Mouse (Mus musculus): ENCODE measurements around the gene Cse1l.

The Cse1l gene

DNA sequence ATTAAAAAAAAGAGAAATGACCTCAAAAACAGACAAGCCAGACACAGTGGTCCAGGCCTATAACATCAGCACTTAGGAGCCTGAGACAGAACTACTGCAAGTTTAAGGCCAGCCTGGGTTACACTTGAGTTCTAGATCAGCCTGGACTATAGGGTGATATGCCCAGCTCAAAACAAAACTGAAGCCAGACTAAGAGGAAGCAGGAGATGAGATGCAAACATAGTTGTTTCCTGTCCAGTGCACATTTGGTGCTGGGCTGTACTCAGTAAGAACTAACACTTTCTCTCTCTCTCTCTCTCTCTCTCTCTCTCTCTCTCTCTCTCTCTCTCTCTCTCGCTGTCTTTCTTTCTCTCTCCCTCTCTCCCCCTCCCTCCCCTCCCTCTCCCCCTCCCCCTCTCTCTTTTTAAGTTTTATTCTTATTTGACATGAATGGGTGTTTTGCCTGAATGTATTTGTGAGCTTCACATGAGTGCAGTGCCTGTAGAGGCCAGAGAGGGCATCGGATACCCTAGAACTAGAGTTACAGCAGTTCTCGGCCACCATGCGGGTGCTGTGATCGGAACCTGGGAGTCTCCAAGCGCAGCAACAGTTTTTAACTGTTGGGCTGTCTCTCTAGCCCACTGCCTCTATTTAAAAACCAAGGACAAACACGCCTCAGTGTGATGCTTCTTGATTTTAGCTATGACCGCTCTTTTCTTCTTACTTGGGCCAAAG, 4.9 kb upstream of the Cse1l start:
- no peak for DNase-seq (ENCODE audit: low spot score)

DNA sequence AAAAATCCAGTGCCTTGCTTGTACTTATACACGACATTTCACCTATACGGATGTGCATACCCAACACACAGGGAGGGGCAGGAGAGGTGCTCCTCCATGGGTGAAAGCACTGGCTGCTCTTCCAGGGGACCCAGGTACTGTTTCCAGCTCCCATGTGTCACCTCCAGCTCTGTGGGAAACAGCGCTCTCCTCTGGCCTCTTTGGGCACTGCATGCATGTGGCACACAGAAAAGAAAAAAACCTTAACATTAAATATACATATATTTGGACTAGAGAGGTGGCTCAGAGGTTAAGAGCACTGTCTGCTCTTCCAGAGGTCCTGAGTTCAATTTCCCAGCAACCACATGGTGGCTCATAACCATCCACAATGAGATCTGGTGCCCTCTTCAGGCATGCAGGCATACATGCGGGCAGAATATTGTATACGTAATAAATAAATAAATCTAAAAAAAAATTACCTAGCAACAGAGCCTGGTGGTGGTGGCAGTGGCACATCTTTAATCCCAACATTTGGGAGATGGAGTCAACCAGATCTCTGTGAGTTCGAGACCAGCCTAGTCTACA, 2.0 kb upstream of the Cse1l start:
- no peak for DNase-seq (ENCODE audit: low spot score)

DNA sequence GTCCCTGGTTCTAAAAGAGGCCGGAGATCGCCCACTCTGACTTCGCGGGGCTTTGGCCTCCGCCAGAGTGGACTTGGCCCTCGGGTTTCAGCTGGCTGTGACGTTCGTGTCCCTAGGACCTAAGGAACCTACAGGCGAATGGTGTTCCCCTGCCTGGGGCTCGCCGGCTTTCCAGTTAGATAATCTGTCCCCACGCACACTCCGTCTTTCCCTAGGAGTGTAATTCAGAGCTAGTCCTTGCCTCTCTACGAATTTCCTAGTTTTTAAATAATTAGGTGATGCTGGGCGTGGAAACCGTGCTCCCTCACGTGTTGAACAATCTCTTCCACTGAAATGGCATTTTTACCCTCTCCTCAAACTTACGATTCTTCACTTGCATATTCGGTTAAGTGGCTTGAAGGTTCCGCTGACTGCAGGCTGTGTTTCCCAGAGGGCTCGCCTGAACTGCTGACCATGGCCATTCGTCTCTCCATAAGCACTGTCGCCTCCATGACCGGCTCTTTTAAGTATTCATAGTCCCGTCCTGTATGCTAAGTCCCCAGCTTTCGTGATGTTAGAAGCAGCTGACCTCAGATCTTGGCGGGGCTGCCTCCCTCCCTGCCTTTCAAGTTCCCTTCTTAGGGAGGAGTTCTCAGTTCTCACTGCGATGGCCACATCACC, 813 bp downstream of the Cse1l start:
- no peak for DNase-seq (ENCODE audit: low spot score)

DNA sequence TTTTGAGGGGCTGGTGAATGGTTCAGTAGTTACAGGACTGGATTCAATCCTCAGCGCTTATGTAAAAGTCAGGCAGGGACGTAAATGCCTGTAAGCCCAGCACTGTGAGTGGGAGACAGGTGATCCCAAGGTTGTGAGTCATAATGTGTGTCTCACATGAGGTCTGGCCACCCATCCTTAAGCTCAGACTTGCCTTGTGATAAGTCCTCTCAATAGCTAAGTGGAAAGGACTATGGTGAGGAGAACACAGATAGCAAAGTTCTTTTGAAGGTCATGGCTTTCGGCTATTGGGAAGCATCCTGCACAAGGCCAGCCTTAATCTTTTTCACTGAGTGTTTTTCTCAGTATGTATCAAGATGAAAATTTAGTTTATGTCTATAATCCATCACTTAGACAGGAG, 3.9 kb downstream of the Cse1l start:
- no peak for DNase-seq (ENCODE audit: low spot score)

DNA sequence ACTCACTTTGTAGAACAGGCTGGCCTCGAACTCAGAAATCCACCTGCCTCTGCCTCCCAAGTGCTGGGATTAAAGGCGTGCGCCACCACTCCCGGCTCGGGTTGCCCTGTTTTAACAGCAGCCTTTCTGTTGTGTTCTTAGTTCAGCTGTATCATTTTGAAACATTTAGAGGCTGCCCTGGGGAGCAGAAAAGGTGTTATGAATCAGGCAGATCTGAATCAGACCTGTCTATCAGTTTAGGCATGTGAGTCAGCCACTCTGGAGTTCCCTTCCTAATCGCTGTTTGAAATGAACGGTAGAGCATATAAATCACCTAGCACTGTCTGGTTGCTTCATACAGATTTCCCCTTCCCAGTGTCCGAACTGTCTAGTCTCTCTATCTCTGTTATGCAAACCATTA, 4.7 kb downstream of the Cse1l start:
- DNase-seq (ENCODE audit: low spot score), result no peak

DNA sequence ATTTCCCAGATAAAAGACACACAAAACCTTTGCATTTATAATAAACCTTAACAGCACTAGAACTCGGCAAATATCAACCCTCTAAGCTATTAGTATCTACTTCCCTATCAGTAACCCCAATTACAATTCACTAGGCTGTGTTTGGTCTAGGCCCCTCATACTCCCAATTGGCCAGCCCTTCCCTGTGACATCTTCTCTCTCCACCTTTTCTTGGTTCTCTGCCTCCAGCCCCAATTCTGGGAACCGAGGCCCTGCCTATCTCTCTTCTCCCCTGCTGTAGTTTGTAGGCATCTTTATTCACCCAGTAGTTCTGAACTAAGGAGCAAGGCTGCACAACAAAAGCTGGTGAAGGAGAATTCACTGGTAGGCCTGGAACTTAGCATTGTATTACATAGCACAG, 18.1 kb downstream of the Cse1l start:
- DNase-seq (ENCODE audit: low spot score), result no peak

DNA sequence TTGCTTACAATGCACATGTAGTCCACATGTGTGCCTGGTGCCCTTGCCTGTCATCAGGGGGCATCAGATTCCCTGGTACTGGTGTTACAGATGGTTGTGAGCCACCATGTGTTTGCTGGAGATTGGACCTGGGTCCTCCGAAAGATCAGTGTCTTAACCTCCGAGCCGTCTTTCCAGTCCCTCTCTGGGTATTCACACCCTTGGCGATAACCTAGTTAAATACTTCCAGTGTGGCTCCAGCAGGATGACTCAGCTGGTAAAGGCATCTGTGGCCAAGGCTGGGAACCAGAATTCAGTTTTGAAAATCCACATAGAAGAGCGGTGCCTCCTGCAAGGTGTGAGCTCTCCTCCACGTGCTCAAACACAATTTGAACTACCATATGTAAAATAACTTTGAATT, 28.1 kb downstream of the Cse1l start:
- DNase-seq (ENCODE audit: low spot score), result no peak

DNA sequence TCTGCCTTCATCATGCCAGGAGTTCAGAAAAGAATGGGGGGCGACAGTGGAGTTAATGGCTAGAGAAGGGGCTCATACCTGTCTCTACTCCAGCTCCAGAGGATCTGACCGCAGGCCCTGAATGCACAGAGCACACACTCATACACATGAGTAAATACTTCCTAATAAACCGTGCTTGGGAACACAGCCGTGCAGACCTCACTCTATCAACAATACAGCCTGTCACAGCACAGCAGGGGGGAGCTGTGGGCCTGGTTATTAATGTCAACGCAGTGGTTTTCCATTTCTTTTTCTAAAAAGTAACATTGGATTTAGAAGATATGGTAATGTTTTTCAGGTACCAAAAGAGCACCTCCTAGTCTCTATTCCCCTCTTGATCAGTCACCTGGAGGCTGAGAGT, 28.6 kb downstream of the Cse1l start:
- DNase-seq (ENCODE audit: low spot score), result no peak

DNA sequence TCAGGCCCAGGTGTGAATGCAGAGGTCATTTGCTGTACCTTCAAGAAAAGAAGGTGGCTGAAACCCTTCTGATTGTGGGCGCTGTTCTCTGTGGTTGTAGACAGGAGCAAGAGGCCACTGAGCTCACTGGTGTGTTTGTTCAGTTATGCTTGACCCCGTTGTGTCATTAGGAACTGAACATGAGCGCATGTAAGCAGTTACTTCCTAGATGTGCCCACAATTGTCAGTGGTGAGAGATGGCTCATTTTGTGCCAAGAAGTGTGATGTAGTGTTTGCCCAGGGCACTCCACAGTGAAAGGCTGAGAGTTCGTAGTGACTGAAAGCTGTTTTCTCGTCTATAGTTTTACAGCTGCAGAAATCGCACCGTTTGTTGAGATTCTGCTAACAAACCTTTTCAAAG, 29.7 kb downstream of the Cse1l start:
- no peak for DNase-seq (ENCODE audit: low spot score)

DNA sequence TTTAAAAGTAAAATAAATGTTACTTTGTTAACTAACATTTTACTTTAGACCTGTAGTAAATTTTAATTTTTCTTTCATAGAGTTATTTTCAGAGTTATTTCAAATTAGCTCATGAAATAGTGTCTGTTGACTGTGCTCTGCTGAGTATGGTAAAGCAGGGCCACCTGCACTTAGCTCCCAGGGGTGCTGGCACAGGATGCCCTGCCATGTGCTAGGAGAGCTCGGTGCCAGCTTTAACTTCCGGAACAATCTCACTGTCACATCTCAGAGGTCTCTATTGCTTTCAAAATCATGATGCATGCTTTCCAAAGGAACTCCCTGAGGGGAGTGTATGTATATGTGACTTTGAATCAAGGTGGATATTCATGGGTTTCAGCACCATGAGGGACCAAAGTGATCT, 30.3 kb downstream of the Cse1l start:
- no peak for DNase-seq (ENCODE audit: low spot score)

DNA sequence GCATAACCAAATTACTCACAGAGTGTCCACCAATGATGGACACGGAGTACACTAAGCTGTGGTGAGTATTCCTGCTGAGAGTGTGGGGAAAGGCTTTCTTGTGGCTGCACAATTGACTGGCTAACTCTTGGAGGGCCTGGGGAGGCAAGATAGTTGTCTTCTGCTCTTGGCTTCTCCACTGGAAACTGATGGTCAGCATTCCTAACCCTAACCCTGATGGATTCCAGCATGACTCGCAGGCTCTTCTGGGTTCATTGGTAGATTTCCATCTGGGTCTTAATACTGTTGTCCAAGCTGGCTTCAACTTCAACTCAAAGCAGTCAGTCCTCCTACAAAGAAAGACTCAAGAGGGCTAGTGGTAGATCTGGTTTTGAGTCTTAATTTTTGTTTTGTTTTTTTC, 37.3 kb downstream of the Cse1l start:
- no peak for DNase-seq (ENCODE audit: low spot score)

DNA sequence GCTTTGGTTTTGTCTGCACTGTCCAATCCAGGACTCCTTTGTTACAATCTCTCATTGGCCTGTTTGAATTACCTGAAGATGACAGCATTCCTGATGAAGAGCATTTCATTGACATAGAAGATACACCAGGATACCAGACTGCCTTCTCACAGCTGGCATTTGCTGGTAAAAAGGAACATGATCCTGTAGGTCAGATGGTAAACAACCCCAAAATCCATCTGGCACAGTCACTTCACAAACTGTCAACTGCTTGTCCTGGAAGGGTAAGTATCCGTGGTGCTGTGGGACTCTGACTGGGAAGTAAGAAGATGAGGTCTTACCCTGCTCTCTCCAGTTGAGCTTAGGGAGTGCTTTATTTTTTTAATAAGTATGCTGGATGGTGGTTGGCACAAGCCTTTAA, 38.5 kb downstream of the Cse1l start:
- no peak for DNase-seq (ENCODE audit: low spot score)

DNA sequence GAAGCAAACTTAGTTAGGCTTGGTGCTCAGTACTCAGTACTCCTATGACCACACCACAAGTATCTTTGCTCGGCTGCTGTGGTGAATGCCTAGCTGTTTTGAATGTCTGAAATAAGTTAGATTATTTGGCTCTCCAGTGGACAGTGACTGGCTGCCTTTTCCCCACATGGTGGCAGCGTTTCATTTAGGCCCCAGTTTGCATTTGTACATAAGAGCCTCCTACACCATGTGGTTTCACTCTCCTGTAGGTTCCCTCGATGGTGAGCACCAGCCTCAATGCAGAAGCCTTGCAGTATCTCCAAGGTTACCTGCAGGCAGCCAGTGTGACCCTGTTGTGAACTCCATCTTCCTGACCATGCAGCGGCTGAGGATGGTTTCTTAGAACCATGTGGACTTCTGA, 39.6 kb downstream of the Cse1l start:
- peak; percentile 32 for DNase-seq (ENCODE audit: low spot score)

DNA sequence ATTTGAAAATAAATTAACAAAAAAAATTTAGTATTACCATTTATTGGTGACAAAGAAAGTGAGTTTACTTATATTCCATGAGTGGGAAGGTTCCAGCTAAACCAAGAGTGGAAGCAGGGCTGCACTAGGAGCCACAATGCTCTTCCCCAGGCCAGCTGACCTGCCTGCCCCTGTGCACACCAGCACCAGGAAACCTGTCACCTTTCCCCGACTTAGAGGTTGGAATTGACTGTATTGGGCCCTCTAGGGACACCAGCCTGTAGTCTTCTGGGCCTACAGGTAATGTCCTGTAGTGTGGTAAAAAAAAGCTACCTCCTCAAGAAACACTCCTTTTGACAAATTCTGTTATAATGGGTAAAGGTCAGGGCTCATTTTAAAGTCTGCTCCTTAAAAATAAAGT, 42.4 kb downstream of the Cse1l start:
- no peak for DNase-seq (ENCODE audit: low spot score)

DNA sequence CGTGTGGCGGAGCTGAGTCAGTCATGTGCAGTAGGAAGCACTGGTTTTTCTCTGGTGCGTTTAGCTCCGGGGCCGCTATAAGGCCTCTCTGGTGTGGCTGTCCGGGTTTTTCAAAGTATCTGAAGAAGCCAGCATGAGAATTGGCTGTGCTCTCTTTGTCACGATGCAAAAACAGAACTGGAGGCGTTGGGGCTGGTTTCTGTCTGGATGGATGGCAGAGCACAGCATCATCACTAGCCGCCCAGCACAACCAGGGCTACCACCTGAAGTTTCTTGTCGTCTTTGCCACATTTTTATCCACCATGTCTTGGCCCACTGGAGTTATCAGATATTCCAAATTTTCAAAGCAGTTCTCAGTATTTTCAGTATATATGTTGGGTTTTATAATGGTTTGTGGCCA, 43.1 kb downstream of the Cse1l start:
- no peak for DNase-seq (ENCODE audit: low spot score)

DNA sequence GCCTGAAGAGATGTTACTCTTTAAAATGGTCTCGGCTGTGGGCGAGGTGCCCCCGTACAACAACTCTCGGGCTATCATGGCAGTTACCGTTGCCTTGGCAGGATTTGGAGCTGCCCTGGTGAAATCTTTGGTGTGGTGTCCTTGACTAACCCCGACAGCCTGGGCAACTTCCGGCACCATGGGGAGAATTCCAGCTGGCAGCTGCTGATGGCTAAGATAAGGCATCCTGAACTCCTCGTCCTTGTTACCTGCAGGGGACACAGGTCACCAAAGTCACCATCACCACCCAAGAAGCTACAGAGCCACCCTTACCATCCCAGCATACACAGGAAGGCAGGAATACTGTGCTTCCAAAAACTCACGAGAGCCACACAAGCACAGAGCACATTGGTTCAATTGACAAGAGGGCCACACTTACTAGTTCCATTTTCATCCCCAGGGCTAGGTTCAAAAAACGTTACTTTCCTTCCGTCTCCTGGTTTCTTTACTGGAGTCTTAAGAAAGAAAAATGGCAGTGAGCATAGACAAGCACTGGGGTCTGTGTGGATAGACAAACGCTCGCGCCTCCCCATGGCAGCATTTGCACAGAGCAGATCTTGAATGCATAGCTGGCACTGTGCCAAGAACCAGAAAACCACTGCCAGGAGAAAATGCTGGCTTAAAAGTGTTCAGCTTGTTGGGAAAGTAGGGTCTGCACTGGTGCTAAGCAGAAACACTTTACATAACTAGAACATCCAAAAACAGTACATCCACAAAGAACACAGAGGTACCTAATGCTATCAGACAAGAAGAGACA, 45.2 kb downstream of the Cse1l start:
- DNase-seq (ENCODE audit: low spot score), result no peak

DNA sequence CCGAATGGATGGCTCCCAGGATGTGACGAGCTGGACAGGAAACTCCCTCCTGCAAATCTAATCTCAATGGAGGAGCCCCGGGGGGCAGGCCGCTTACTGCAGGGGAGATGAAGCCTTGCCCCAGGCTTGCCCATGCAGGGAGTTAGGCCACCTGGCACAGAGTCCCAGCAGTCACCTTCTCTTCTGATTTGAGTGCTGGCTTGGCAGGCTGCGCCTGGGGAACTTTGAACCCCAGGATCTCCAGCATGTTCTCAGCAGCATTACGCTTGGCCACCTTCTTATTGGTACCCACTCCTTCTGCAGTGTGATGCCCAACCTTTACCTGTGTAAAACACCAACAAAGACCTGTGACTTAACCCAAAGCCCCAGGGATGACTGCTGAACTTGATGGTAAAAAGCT, 46.3 kb downstream of the Cse1l start:
- DNase-seq (ENCODE audit: low spot score), result no peak

DNA sequence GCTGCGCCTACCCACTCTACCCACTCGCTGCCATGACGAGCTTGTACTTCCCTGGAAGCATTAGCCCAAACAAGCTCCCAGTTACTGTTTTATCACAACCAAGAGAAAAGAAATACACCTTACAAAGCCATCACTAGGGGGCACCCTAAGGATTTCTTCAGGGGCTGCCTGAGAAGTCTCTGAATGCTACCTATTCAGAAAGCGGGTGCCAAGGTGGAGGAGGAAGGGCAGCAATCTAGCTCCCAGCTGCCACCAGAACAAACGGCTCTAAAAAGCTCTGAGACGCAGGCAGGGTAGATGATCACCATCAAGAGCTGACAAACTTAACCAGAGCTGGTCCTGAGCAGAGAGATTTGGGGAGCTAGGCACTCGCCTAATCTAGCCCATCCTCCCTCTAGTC, 51.0 kb downstream of the Cse1l start:
- peak; percentile 76 for DNase-seq (ENCODE audit: low spot score)

DNA sequence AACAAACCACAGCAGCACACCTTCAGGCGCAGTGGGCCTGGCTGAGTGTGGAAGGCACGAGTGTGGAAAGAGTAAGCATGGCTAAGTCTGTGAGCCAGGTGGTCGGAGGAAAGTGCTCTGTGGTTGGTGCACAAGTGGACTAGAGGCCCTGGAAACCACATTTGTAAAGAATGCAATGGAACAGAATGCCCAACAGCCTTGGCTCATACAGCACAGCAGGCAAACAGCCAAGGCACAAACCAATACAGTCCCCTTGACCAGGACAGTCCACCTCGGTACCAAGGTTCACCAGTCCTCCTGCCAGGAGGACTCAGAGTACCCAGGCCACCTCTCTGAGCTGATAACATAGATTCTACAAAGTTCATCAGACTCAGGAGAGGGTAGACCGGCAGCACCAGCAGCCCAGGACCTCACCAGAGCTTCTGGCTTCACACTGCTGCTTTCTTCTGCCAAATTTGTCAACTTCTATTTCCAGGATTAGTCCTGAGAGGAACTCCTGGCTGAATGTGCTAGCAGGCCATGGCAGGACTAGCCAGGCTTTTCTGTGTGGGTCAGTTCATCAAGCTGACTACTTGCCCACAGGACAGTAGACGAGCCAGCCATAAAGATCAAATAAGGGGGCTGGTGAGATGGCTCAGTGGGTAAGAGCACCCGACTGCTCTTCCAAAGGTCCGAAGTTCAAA, 54.9 kb downstream of the Cse1l start:
- DNase-seq (ENCODE audit: low spot score), result no peak

DNA sequence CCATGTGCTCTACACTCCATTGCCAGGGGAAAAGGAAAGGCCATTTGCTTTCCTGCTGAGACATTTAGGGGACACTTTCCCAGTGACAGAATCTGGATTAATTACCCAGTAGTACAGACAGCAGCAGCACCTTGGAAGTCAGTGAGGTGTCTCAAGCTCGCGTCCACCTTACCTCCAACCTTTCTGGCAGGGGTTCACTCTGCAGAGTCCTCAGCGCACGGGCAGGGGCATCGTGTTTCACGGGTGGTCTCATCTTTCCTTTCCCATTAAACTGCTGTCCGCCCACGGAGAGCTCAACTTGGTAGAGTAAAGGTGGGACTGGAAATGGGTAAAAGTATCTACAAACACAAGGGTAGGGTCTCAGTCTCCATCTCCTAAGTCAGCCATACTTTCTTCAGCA, 57.4 kb downstream of the Cse1l start:
- DNase-seq (ENCODE audit: low spot score), result no peak

DNA sequence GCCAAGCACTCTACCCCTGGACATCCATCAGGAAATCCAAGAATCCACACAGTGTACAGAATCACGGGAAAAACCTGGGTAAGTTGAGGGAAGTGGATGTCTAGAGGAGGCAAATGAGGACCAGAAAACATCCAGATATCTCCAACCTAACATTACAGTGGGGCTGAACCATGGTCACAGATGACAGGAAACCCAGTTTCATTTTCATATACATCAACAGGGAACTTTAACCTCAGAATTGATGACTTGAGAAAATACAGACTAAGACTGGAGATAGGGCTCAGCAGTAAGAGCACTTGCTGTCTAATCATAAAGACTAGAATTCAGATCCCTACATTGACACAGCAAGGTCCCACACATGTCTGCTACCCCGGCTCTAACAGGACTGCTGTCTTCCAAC, 58.9 kb downstream of the Cse1l start:
- DNase-seq (ENCODE audit: low spot score), result no peak

DNA sequence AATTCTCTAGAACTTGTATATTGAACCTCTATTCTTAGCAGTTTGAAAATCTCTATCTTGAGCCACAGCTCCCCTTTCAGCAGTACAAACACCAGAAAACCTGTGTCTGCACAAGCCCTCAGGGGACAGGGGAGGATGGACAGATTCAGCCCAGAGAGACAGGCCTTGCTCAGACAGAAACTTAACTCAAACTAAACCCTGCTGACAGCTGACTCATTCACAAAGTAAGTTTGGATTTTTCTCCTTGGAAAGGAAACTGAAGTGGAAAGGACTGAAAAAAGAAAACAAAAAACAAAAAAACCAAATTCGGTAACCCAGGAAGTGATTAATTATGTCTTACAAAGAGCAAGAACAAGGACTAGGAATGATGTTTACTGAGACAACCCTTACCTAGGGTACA, 67.3 kb downstream of the Cse1l start:
- no peak for DNase-seq (ENCODE audit: low spot score)
